Mouse (Mus musculus) lung, embryonic 15.5 days (tissue): ENCODE data around the gene Tln1. TPM values are rescaled to one million over a fixed set of nuclear protein-coding genes. Genes with fewer than 3 reads are reported as not detected.
"Not testable (repeated sequence)": the region's sequence is repeated elsewhere in the genome, so short reads cannot be mapped to it uniquely, and the experiment has no call there.

Experiments
- ATAC-seq: fragments of 200-750 bp; cut with Nextera tagmentation; 2 replicates; pipeline ENCODE4 v1.8.0; 2017; ENCODE audit warnings: moderate number of reproducible peaks, borderline replicate concordance; ENCODE audit not compliant: low FRiP score, low TSS enrichment; ENCODE audit errors: extremely low read depth
- H3K27ac ChIP-seq: fragments of 300-500 bp; sonication (generic); 2 replicates; pipeline ENCODE4 v1.5.1; 2015; ENCODE audit warnings: moderate library complexity, mild to moderate bottlenecking, inconsistent platforms
- H3K27me3 ChIP-seq: fragments of 300-500 bp; sonication (generic); 2 replicates; pipeline ENCODE4 v1.6.1; 2015; ENCODE audit warnings: inconsistent platforms
- H3K36me3 ChIP-seq: fragments of 300-500 bp; sonication (generic); 2 replicates; pipeline ENCODE4 v1.6.1; 2015; ENCODE audit warnings: inconsistent platforms
- H3K4me1 ChIP-seq: fragments of 300-500 bp; sonication (generic); 2 replicates; pipeline ENCODE4 v1.6.1; 2015; ENCODE audit warnings: inconsistent platforms
- H3K4me2 ChIP-seq: fragments of 300-500 bp; sonication (generic); 2 replicates; pipeline ENCODE4 v1.6.1; 2015; ENCODE audit warnings: inconsistent platforms, mild to moderate bottlenecking, moderate library complexity
- H3K4me3 ChIP-seq: fragments of 300-500 bp; sonication (generic); 2 replicates; pipeline ENCODE4 v1.5.1; 2015; ENCODE audit warnings: mild to moderate bottlenecking, inconsistent platforms
- H3K9ac ChIP-seq: fragments of 300-500 bp; sonication (generic); 2 replicates; pipeline ENCODE4 v1.6.1; 2015; ENCODE audit warnings: inconsistent platforms
- H3K9me3 ChIP-seq: fragments of 300-500 bp; sonication (generic); 2 replicates; pipeline ENCODE4 v1.6.1; 2016; ENCODE audit warnings: inconsistent platforms
- WGBS: fragments of 180-500 bp; shearing (Covaris S2); methylation state at CpG from one replicate; pipeline ENCODE4 v1.1.7; 2015; 5-methylcytosine and 5-hydroxymethylcytosine counted together
- polyA plus RNA-seq: library from polyadenylated mRNA; unstranded; fragments of >200 nt; fragmentation: Nextera tagmentation; extraction: Ambion mirVana; gene quantifications from 2 replicates; pipeline ENCODE4 v1.2.1, GENCODE M21; 2015

The Tln1 gene
- 97.9 and 98.2 TPM in 2 replicates for polyA plus RNA-seq

DNA sequence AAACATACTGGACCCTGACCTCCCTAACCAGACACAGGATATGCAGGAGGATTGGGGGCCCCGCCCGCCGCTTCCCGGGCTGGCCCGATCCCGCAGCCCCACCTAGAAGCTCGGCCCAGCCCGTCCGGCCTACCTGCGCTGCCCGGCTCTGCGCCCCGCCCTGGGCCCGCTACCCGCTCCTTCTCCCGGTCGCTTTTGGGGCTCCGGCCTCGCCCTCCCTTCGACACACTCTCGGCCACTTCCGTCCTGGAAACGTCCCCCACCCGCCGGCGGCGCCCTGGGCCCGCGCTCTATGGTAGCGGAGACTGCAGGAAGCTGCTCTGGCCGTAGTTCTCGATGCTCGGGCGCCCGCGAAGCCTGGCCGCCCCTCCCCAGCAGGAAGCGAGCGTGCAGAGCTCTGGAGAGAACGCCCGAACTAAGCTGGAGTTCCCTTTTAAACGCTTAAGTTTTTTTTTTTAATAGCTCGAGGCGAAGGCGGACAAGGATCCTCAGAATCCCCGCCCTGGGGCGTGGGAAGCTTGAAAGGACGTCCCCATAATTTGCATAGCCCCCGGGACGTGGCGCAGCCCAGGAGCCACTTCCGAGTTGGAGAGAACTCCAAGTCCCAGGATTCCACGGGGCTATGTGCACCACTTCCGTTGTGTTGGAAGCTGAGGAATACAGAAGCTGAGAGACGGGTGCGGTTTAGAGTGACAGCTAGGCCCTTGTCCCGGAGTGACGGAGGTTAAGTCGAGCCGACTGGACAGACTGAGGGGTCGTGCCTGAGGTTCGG is at the start of gene Tln1, which contains the start of gene Creb3:
Gene Tln1, minus strand, starts transcription at position 695 of the 772 bp plus-strand sequence.
Gene Creb3, plus strand, starts transcription at position 336 of the 772 bp plus-strand sequence.
- under 1% methylated on average over 62 of the region's 62 CpGs for WGBS
- ATAC-seq: peak; percentile 88
- Histone ChIP-seq H3K27ac (peak within 1 kb of the TSS; percentile 99), H3K4me2 (peak within 1 kb of the TSS; percentile 69), H3K4me3 (peak within 1 kb of the TSS; percentile 62), H3K9ac (peak within 1 kb of the TSS; percentile 80), H3K9me3 (no peaks in the 10 kb centered on the region), H3K4me1 (peaks cover 54% of the 10 kb centered on the region), H3K36me3 (peaks cover 27% of the 10 kb centered on the region), H3K27me3 (no peaks in the 10 kb centered on the region)

DNA sequence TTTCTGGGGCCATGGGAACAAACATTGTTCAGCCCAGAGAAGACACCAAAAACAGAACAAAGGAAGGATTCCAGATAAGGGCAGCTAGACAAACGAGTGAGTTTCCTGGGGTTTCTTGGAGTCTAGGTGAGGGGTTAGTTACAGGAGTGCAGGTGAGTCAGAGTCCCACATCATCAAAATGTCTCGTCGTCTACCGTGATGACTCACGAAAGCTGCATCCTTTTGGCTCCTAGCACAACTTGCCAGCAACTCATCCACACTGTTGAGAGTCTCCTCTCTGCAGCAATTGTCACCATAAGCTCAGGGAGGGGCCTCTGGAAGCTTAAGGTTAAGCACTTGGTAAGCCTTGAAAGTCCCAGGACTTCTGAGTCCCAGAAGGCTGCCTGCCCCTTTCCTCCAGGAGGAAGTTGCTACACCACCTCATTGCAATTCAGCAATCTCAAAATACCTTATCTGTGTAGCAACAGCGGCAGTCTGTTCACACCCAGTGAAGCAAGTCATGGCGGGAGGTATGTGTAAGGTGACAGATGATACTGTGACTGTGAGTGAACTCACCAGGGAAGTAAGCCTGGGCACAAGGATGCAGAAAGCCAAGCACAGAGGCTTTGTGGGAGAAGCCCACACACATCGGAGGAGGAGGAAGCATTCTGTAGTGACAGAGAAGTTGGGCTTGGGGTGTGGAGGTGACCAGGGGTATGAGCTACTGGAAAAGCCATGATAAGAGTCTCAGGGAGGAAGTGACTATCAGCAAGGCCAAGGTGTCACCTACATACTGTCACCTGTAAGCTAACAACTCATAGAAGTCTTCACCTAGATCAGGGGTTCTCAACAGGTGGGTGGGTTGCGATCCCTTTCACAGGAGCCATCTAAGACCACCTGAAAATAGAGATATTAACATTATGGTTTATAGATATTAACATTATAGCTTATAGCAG is 42.5 kb upstream of the Tln1 start:
- ATAC-seq: no peak
- no peaks in the 10 kb centered on the region for H3K9me3 ChIP-seq
- H3K9ac ChIP-seq: no peak overlapping the region
- H3K4me3 ChIP-seq: no peak overlapping the region
- WGBS: 56% methylated on average over 9 of the region's 9 CpGs
- H3K36me3 ChIP-seq: no peaks in the 10 kb centered on the region
- H3K27ac ChIP-seq: no peak overlapping the region
- no peaks in the 10 kb centered on the region for H3K27me3 ChIP-seq
- H3K4me1 ChIP-seq: no peaks in the 10 kb centered on the region
- H3K4me2 ChIP-seq: no peak overlapping the region

DNA sequence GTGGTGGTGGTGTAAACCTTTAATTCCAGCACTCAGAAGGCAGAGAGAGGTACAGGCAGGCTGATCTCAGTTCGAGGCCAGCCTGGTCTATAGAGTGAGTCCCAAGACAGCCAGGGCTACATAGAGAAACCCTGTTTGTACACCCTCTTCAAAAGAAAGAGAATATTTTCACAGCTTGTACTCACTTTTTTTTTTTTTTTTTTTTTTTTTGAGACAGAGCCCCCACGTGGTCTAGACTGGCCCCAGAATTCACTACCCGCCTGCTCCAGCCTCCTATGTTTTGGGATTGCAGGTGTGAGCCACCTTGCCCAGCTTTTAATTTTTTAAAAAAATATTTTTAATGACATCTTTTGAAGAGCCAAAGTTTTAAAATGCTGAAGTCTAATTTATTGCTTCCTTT is 41.6 kb upstream of the Tln1 start:
- Histone ChIP-seq H3K27ac (no peak overlapping the region), H3K4me3 (no peak overlapping the region), H3K9me3 (no peaks in the 10 kb centered on the region), H3K36me3 (no peaks in the 10 kb centered on the region), H3K4me1 (no peaks in the 10 kb centered on the region), H3K9ac (no peak overlapping the region), H3K4me2 (no peak overlapping the region), H3K27me3 (no peaks in the 10 kb centered on the region)
- WGBS: 59% methylated on average over 3 of the region's 3 CpGs
- ATAC-seq: no peak

DNA sequence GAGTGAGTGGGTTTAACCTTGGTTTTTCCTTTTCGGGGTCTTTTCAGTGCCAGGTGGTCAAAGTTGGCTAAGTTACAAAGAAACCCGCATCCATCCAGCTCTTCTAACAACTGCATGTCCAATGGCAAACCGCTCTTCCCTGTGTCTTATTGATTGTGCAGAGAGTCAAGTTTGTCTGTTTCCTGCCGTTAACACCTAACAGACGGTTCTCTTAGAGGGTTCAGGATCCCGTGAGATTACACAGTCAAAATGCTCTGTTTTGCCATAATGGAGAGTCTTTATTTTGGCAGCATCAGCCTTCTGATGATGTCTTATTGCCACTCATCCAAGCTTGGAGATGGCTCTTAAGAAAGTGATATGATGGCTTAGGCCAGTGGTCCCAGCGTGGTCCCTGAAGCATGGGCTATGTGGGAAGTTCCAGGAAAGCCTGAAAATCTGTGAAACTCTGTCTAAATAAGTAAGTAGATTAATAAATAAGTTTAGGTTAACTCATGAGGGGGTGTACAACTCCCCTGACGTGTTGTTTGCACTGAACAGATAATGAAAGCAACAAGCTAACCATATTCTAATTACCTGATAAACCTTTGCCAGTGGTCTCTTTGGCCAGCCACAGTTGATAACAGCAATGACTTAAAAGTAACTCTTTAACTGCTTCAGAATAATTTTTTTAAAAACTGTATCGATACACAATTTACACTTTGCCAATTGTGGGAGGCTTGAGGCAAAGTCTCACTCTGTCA is 37.9 kb upstream of the Tln1 start:
- no peak overlapping the region for H3K4me3 ChIP-seq

DNA sequence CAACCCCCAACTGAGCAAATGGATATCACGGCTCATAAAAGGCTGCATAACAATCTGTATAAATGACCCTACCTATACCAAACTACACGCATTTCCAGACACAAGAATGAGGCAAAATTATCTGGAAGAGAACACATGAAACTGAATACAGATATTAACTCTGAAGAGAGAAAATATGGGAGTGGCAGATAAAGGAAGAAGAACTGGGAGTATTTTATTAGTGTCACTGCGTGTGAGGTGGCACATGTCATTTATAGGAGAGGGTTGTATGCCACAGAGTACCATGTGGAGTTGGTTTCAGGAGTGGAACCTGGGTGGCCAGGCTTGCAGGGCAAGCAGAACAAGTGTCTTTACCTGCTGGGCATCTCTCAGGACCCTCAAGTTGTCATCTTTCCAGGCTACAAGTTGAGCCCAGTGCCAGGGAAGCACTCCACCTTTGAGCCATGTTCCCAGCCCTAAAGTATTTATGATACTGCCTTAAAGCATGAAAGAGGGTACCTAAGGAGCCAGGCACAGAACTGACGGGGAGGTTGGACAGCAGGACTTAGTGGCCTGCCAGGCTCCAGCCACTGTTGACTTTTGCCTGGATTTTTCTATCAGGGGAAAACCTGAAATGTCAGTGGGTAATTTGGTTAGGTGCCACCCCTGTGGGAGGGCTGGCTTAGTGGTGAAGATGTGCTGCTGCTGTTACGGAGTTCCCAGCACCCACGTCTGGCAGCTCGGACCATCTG is 36.3 kb upstream of the Tln1 start:
- no peak for ATAC-seq
- WGBS: 76% methylated on average over 7 of the region's 7 CpGs

More for the DNA sequence above, 37.9 kb upstream of the Tln1 start:
- no peaks in the 10 kb centered on the region for H3K9me3 ChIP-seq
- no peaks in the 10 kb centered on the region for H3K4me1 ChIP-seq
- no peak for ATAC-seq
- no peak overlapping the region for H3K4me2 ChIP-seq
- WGBS: 66% methylated on average over 9 of the region's 9 CpGs
- no peak overlapping the region for H3K9ac ChIP-seq
- no peak overlapping the region for H3K27ac ChIP-seq
- no peaks in the 10 kb centered on the region for H3K27me3 ChIP-seq
- no peaks in the 10 kb centered on the region for H3K36me3 ChIP-seq

DNA sequence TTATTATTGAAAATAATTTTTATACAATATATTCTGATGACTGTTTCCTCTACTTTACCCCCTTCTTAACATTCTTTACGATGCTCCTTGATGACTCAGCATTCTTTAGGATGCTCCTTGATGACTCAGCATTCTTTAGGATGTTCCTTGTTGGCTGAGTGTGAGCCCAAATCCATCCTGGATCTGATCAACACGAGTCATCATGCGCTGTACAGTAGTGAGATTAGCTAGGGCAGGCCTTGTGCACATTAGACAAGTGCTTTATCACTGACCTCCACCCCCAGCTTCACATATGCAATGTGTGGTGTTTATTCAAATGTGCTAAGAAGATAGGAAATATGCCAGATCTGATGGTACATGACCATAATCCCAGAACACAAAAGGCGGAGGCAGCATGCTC is 35.7 kb upstream of the Tln1 start:
- Histone ChIP-seq H3K9ac (no peak overlapping the region), H3K4me2 (no peak overlapping the region), H3K9me3 (no peaks in the 10 kb centered on the region), H3K27me3 (no peaks in the 10 kb centered on the region), H3K4me3 (no peak overlapping the region), H3K27ac (no peak overlapping the region), H3K36me3 (no peaks in the 10 kb centered on the region), H3K4me1 (no peaks in the 10 kb centered on the region)
- 71% methylated on average over 4 of the region's 4 CpGs for WGBS
- no peak for ATAC-seq

More for the DNA sequence above, 36.3 kb upstream of the Tln1 start:
- Histone ChIP-seq H3K4me1 (no peaks in the 10 kb centered on the region), H3K4me2 (no peak overlapping the region), H3K27me3 (no peaks in the 10 kb centered on the region), H3K9ac (no peak overlapping the region), H3K27ac (no peak overlapping the region), H3K9me3 (no peaks in the 10 kb centered on the region), H3K4me3 (no peak overlapping the region), H3K36me3 (no peaks in the 10 kb centered on the region)

DNA sequence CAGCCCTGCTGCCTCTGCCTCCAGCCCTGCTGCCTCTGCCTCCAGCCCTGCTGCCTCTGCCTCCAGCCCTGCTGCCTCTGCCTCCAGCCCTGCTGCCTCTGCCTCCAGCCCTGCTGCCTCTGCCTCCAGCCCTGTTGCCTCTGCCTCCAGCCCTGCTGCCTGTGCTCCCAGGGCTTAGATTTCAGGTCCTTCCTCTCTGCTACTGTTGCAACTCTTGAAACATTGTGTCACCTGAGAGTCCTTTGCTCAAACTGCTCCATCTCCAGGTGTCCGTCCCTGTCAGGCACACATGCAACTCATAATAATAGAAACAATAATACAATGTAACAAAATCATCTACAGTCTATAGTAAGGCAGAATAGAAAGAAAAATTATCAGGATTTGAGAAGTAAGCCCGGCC is 34.1 kb upstream of the Tln1 start:
- H3K27ac ChIP-seq, H3K4me2 ChIP-seq, H3K4me3 ChIP-seq, H3K9me3 ChIP-seq, H3K36me3 ChIP-seq, H3K4me1 ChIP-seq, ATAC-seq, H3K27me3 ChIP-seq, H3K9ac ChIP-seq: not testable (repeated sequence)
- 67% methylated on average over 2 of the region's 2 CpGs for WGBS

DNA sequence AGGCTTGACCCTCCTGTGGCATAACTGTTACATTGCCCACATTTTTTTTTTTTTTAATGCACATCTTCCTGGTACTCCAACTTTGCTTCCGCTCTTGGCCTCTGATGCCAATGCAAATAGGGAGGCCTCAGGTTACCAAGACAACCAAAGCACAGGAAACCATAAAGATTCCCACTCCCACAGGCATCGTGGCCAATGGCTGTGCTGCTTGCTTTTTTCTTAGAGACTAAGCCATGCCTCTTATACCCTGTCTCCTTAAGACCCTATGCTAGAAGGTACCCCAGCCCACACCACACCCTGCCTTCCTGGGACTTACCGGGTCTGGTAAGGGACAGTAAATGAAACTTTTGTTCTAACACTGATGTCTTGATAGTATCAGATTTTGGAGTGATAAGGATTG is 31.0 kb upstream of the Tln1 start:
- Histone ChIP-seq H3K36me3 (no peaks in the 10 kb centered on the region), H3K4me2 (no peak overlapping the region), H3K9ac (no peak overlapping the region), H3K4me1 (no peaks in the 10 kb centered on the region), H3K4me3 (no peak overlapping the region), H3K27me3 (no peaks in the 10 kb centered on the region), H3K9me3 (no peaks in the 10 kb centered on the region), H3K27ac (no peak overlapping the region)
- ATAC-seq: no peak
- 53% methylated on average over 3 of the region's 3 CpGs for WGBS

DNA sequence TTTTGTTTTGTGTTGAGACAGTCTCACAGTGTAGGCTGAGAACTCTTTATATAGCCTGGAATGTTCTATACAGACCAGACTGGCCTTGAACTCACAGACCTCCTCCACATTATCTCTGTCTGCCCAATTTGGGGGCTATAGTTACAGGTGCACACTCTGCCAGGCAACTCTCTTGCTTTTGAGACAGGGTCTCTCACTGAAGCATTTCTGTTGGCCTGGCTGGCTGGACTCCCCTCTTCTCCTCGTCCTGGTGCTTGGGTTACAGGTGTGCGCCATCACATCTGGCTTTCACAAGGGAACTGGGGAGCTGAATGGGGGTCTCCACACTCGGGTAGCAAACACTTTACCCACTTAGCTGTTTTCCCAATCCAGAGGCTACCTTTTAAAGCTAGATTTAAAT is 29.5 kb upstream of the Tln1 start:
- no peak overlapping the region for H3K4me2 ChIP-seq
- H3K36me3 ChIP-seq: no peaks in the 10 kb centered on the region
- H3K9me3 ChIP-seq: no peaks in the 10 kb centered on the region
- H3K4me3 ChIP-seq: no peak overlapping the region
- no peak overlapping the region for H3K9ac ChIP-seq
- 64% methylated on average over 3 of the region's 3 CpGs for WGBS
- no peak for ATAC-seq
- no peaks in the 10 kb centered on the region for H3K27me3 ChIP-seq
- no peak overlapping the region for H3K27ac ChIP-seq
- no peaks in the 10 kb centered on the region for H3K4me1 ChIP-seq

DNA sequence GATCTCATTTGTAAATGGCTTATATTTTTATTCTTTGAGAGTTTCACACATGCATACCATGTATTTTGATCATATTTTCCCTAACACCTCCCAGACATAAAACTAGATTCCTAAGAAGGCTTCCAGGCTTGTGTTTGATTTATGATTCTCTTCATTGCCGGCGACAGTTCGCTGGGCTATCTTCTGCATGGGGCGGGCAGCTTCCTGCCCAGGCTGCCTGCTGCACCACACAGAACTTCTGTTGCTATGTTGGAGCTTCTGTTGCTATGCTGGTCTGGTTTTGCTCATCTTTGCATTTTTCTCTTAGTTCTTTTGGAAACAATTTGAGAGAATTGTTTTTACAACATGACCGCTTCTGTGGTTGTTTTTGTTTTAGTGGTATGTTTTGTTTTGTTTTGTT is 29.1 kb upstream of the Tln1 start:
- Histone ChIP-seq H3K4me3 (no peak overlapping the region), H3K27me3 (no peaks in the 10 kb centered on the region), H3K27ac (no peak overlapping the region), H3K4me1 (no peaks in the 10 kb centered on the region), H3K9ac (no peak overlapping the region), H3K9me3 (no peaks in the 10 kb centered on the region), H3K36me3 (no peaks in the 10 kb centered on the region), H3K4me2 (no peak overlapping the region)
- no peak for ATAC-seq
- WGBS: 45% methylated on average over 5 of the region's 5 CpGs

DNA sequence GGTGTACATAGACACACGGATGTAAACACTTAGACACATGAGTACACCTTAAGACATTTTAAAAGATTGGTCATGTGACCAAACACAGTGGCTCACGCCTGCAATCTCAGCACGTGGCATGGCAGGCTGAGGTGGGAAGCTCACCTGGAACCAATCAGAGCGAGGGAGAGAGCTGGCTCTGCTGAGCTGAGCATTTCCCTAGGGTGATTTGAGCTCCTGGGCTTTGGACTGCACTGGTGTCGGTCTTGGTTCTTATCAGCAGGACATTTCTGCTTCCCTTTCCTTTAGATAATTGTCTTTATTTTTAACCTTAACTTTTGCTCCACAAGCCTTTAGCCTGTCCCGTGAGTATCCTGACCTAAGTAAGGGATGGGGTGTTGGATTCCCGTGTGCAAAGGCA is 25.2 kb upstream of the Tln1 start:
- ATAC-seq: no peak
- H3K4me3 ChIP-seq: no peak overlapping the region
- H3K36me3 ChIP-seq: peaks cover 14% of the 10 kb centered on the region
- H3K9ac ChIP-seq: no peak overlapping the region
- H3K27ac ChIP-seq: no peak overlapping the region
- H3K4me2 ChIP-seq: no peak overlapping the region
- H3K9me3 ChIP-seq: no peaks in the 10 kb centered on the region
- no peaks in the 10 kb centered on the region for H3K27me3 ChIP-seq
- H3K4me1 ChIP-seq: no peaks in the 10 kb centered on the region
- 41% methylated on average over 7 of the region's 7 CpGs for WGBS
